Mouse (Mus musculus) E14TG2a.4 (cell line): ENCODE measurements around the gene Zfp239.

Experiments
- H3K27me3 ChIP-seq: 2 replicates; pipeline ENCODE4 v1.6.1; 2014; ENCODE audit warnings: low read length, control low read depth; ENCODE audit not compliant: insufficient read depth
- H3K36me3 ChIP-seq: 2 replicates; pipeline ENCODE4 v1.6.1; 2014; ENCODE audit warnings: low read length, control low read depth; ENCODE audit not compliant: insufficient read depth
- H3K4me1 ChIP-seq: replicated peaks from 2 replicates; pipeline ENCODE4 v1.6.1; 2014; ENCODE audit warnings: low read depth, low read length, control low read depth
- H3K4me3 ChIP-seq: replicated peaks from 2 replicates; pipeline ENCODE4 v1.5.1; 2014; ENCODE audit warnings: mild to moderate bottlenecking, low read length
- H3K9me3 ChIP-seq: 2 replicates; pipeline ENCODE4 v1.6.1; 2014; ENCODE audit warnings: low read length, control low read depth
- CTCF ChIP-seq: conservative IDR thresholded peaks from 2 replicates; pipeline ENCODE4 v1.5.1; 2014; ENCODE audit warnings: low read length
- NANOG ChIP-seq: IDR thresholded peaks from 2 replicates; pipeline ENCODE4 v1.6.1; 2014; ENCODE audit warnings: borderline replicate concordance, low read length, mixed read lengths
- POU5F1 ChIP-seq: IDR thresholded peaks from 2 replicates; pipeline ENCODE4 v1.6.1; 2014; ENCODE audit warnings: low read length, borderline replicate concordance

Zfp239 gene

GRCm38 (mm10) chr6:117900126-117901080 lies 38.5 kb downstream of the Zfp239 start, which contains the start of gene Hnrnpf:
Gene Hnrnpf, plus strand, starts transcription at chr6:117900324.
- TF ChIP-seq CTCF: no peak
- no peak for TF ChIP-seq NANOG
- TF ChIP-seq POU5F1: no peak
- H3K36me3 ChIP-seq: no peaks in the 10 kb centered on the region
- H3K27me3 ChIP-seq: no peaks in the 10 kb centered on the region
- peak within 1 kb of the TSS; percentile 74 for H3K4me3 ChIP-seq
- H3K9me3 ChIP-seq: no peaks in the 10 kb centered on the region
- peaks cover 49% of the 10 kb centered on the region for H3K4me1 ChIP-seq

GRCm38 (mm10) chr6:117901510-117902402 lies 39.9 kb downstream of the Zfp239 start:
- Histone ChIP-seq H3K9me3 (no peaks in the 10 kb centered on the region), H3K36me3 (no peaks in the 10 kb centered on the region), H3K4me3 (no peak overlapping the region), H3K4me1 (peaks cover 52% of the 10 kb centered on the region), H3K27me3 (no peaks in the 10 kb centered on the region)
- no peak for TF ChIP-seq POU5F1
- no peak for TF ChIP-seq CTCF
- no peak for TF ChIP-seq NANOG

- Histone ChIP-seq H3K4me1 (peaks cover 52% of the 10 kb centered on the region), H3K9me3 (no peaks in the 10 kb centered on the region), H3K4me3 (peak overlapping the region; percentile 20; the same call in 1 of the 2 replicates), H3K36me3 (no peaks in the 10 kb centered on the region), H3K27me3 (no peaks in the 10 kb centered on the region)
- TF ChIP-seq POU5F1: no peak
- no peak for TF ChIP-seq NANOG
These were observed 40.7 kb downstream of the Zfp239 start for GRCm38 (mm10) chr6:117902556-117902955.

GRCm38 (mm10) chr6:117903836-117904235 lies 41.9 kb downstream of the Zfp239 start:
- no peaks in the 10 kb centered on the region for H3K9me3 ChIP-seq
- no peak overlapping the region for H3K4me3 ChIP-seq
- no peak for TF ChIP-seq CTCF
- TF ChIP-seq POU5F1: no peak
- TF ChIP-seq NANOG: no peak
- no peaks in the 10 kb centered on the region for H3K27me3 ChIP-seq
- peaks cover 52% of the 10 kb centered on the region for H3K4me1 ChIP-seq
- peaks cover under 1% of the 10 kb centered on the region; the same call in 1 of the 2 replicates for H3K36me3 ChIP-seq

GRCm38 (mm10) chr6:117905260-117905930 lies 43.5 kb downstream of the Zfp239 start:
- no peak for TF ChIP-seq NANOG
- TF ChIP-seq CTCF: no peak
- no peak for TF ChIP-seq POU5F1

GRCm38 (mm10) chr6:117906015-117906531 lies 44.2 kb downstream of the Zfp239 start:
- H3K9me3 ChIP-seq: no peaks in the 10 kb centered on the region
- peaks cover 19% of the 10 kb centered on the region for H3K36me3 ChIP-seq

More at GRCm38 (mm10) chr6:117905260-117905930, 43.5 kb downstream of the Zfp239 start:
- no peaks in the 10 kb centered on the region for H3K27me3 ChIP-seq
- peaks cover 54% of the 10 kb centered on the region for H3K4me1 ChIP-seq
- peak overlapping the region; percentile 79 for H3K4me3 ChIP-seq
- peaks cover 14% of the 10 kb centered on the region for H3K36me3 ChIP-seq
- no peaks in the 10 kb centered on the region for H3K9me3 ChIP-seq

GRCm38 (mm10) chr6:117906590-117907271 lies 44.8 kb downstream of the Zfp239 start:
- peak overlapping the region; percentile 99 for H3K4me3 ChIP-seq
- H3K9me3 ChIP-seq: no peaks in the 10 kb centered on the region
- H3K4me1 ChIP-seq: peaks cover 53% of the 10 kb centered on the region
- peaks cover 25% of the 10 kb centered on the region for H3K36me3 ChIP-seq
- no peak for TF ChIP-seq NANOG
- TF ChIP-seq CTCF: no peak
- no peak for TF ChIP-seq POU5F1
- H3K27me3 ChIP-seq: no peaks in the 10 kb centered on the region

More at GRCm38 (mm10) chr6:117906015-117906531, 44.2 kb downstream of the Zfp239 start:
- Histone ChIP-seq H3K4me3 (peak overlapping the region; percentile 79), H3K4me1 (peaks cover 53% of the 10 kb centered on the region), H3K27me3 (no peaks in the 10 kb centered on the region)
- TF ChIP-seq NANOG: no peak
- TF ChIP-seq CTCF: no peak
- TF ChIP-seq POU5F1: no peak
